Mouse (Mus musculus) kidney, adult 2 months (tissue): Measurements from ENCODE around the gene Oaf. TPM values are rescaled to one million over a fixed set of nuclear protein-coding genes. Genes with fewer than 3 reads are reported as not detected.
A peak's percentile ranks its signal among the peaks of the same experiment; 100 is the strongest.

ENCODE experiments used
- DNase-seq: peaks from one replicate; pipeline ENCODE4 v3.0.0; 2021
- H3K27ac ChIP-seq: fragments of 200-500 bp; 2 replicates; pipeline ENCODE4 v1.5.1; 2012; ENCODE audit warnings: low read depth, low read length, control low read depth, inconsistent platforms; ENCODE audit not compliant: insufficient read depth
- H3K27me3 ChIP-seq: fragments of 200-500 bp; replicated peaks from 2 replicates; pipeline ENCODE4 v1.6.1; 2012; ENCODE audit warnings: mild to moderate bottlenecking, moderate library complexity, low read length, inconsistent platforms; ENCODE audit not compliant: control insufficient read depth, insufficient read depth
- H3K36me3 ChIP-seq: fragments of 200-500 bp; 2 replicates; pipeline ENCODE4 v1.6.1; 2012; ENCODE audit warnings: mild to moderate bottlenecking, moderate library complexity, low read length, inconsistent platforms; ENCODE audit not compliant: control insufficient read depth, insufficient read depth
- H3K4me1 ChIP-seq: fragments of 200-500 bp; 2 replicates; pipeline ENCODE4 v1.6.1; 2011; ENCODE audit warnings: low read length; ENCODE audit not compliant: control insufficient read depth, insufficient read depth
- H3K4me3 ChIP-seq: fragments of 200-500 bp; 2 replicates; pipeline ENCODE4 v1.5.1; 2011; ENCODE audit warnings: mild to moderate bottlenecking, low read depth, low read length, control low read depth; ENCODE audit not compliant: insufficient read depth
- CTCF ChIP-seq: fragments of 200-500 bp; conservative IDR thresholded peaks from 2 replicates; pipeline ENCODE4 v1.5.1; 2011; ENCODE audit warnings: low read depth, mild to moderate bottlenecking, control low read depth, low read length, moderate library complexity, mixed read lengths; ENCODE audit not compliant: insufficient read depth, insufficient read length
- POLR2A ChIP-seq: fragments of 200-500 bp; IDR thresholded peaks from one replicate; pipeline ENCODE4 v1.6.1; 2011; ENCODE audit warnings: low read depth, low read length, control low read depth
- WGBS: fragments of 180-500 bp; shearing (Covaris S2); methylation state at CpG from one replicate; pipeline ENCODE4 v1.1.7; 2018; 5-methylcytosine and 5-hydroxymethylcytosine counted together
- polyA plus RNA-seq: library from polyadenylated mRNA; depleted of rRNA; stranded (reverse); fragments of >200 nt; gene quantifications from 2 replicates; pipeline ENCODE4 v1.2.3, GENCODE M21; 2012; rRNA removed

Oaf gene
- 60.8 and 61.1 TPM in 2 replicates for polyA plus RNA-seq

DNA sequence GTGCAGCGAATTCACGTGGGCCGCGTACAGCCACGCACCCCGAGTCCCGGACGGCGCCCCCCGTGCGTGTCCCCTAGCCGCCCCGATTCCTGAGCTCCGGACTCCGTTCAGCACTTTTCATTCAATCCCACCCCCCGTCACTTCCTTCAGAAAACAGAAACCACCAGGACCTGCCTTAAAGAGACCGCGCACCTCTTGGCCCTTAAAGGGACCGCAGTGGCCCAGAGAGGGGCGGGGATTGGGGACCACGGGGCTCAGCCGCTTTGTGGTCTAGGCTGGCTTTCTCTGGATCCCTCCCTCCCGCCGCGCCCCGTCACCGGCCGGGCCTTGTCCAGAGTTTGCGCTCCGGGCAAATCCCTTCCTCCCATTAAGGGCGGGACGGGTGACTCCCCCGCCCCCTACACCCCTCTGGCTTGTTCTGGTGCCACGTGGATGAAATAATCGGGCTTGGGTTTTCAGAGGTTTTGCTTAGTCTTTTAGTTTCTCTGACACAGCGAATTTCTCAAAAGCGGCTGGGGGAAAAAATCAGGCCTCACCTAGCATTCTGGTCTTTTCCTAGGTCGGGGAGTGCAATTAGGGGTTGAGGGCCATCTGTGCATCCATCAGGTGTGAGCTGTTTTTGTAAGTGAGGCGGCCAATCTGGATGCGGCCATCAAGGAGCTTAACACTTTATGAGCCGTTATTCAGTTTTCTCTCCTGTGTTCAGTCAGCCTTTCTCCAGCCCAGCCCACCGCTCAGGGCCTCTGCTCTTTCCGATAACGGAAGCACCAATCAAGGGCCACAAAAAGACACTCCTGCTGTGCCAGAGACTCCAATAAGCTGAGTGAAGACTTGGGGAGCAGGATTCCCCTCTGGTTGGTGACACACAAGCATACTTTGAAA is at the start of gene Oaf:
Gene Oaf (minus strand): TSS at position 200 of the 882 bp plus-strand sequence.
- Histone ChIP-seq H3K4me3 (peak within 1 kb of the TSS; percentile 94), H3K4me1 (peaks cover 32% of the 10 kb centered on the region), H3K27ac (peak within 1 kb of the TSS; percentile 75), H3K27me3 (no peaks in the 10 kb centered on the region), H3K36me3 (no peaks in the 10 kb centered on the region)
- no peak for TF ChIP-seq CTCF
- TF ChIP-seq POLR2A: peak; percentile 31
- 6% methylated on average over 43 of the region's 44 CpGs for WGBS
- peak; percentile 95 for DNase-seq

DNA sequence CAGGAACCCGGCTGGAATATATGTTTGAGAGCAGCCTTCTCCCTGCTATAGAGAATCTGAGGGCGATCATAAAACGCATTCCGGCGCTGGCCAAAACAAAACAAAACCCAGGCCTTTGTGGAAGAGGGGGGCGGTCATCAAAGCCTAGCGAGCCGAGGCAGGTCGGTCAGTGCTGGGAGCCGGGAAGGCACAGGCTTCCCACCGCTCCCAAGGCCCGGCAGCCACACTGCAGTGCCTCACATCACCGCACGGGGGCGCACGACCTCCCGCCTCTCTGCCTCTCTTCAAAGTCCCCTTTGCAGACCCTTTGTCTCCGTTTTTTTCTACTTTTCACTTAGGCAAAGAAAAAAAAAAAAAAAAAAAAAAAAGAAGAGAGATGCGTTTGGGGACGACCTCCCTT is 47.2 kb upstream of the Oaf start:
- 10% methylated on average over 20 of the region's 20 CpGs for WGBS
- Histone ChIP-seq H3K4me1 (no peaks in the 10 kb centered on the region), H3K27me3 (no peaks in the 10 kb centered on the region), H3K36me3 (no peaks in the 10 kb centered on the region), H3K4me3 (no peak overlapping the region), H3K27ac (no peak overlapping the region)
- peak; percentile 77 for TF ChIP-seq CTCF
- TF ChIP-seq POLR2A: no peak
- DNase-seq: peak; percentile 53

DNA sequence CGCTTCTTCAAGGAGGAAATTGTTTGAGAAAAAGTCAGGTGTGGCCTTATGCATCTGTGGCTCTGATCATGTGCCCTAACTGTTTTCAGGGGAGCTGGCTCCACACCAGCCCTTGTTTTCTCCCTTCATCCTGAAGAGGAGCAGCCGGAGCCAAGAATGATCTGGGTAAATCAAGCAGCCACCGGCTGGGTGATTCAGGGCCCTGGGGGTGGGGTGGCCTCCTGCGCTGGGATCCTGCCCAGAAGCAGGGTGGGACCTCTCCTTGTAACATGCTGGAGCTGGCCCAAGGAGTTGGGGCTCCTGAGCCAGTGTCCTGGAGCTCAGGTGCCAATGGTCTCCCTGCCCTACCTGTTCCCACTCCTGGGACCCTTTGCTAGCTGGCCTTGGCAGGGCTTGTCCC is 45.6 kb upstream of the Oaf start:
- 78% methylated on average over 4 of the region's 4 CpGs for WGBS
- no peak for DNase-seq
- no peak for TF ChIP-seq CTCF
- no peak for TF ChIP-seq POLR2A

DNA sequence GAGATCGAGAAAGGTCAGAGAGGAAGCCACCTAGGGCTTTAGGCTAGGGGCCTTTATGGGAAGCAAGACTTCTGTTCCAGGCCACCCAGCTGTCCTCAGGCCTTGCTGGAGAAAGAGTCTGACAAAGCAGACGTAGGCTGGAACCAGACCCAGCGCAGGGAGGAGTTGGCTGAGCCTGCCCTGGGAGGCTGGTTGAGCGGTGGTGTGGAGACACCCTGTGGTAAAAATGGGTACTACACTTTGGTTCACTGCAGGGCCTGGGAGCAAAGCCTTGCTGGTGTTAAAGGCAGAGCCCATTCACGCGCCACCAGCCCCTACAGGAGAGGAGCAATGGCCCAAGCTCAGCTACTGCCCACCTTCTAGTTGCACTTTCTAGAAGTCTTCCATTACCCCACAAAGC is 44.6 kb upstream of the Oaf start:
- WGBS: 11% methylated on average over 6 of the region's 6 CpGs
- TF ChIP-seq POLR2A: no peak
- peak; percentile 97 for TF ChIP-seq CTCF
- Histone ChIP-seq H3K27ac (no peak overlapping the region), H3K27me3 (no peaks in the 10 kb centered on the region), H3K4me1 (no peaks in the 10 kb centered on the region), H3K36me3 (no peaks in the 10 kb centered on the region), H3K4me3 (no peak overlapping the region)
- DNase-seq: peak; percentile 82

More for the DNA sequence above, 45.6 kb upstream of the Oaf start:
- Histone ChIP-seq H3K27ac (no peak overlapping the region), H3K4me3 (no peak overlapping the region), H3K27me3 (no peaks in the 10 kb centered on the region), H3K4me1 (no peaks in the 10 kb centered on the region), H3K36me3 (no peaks in the 10 kb centered on the region)

DNA sequence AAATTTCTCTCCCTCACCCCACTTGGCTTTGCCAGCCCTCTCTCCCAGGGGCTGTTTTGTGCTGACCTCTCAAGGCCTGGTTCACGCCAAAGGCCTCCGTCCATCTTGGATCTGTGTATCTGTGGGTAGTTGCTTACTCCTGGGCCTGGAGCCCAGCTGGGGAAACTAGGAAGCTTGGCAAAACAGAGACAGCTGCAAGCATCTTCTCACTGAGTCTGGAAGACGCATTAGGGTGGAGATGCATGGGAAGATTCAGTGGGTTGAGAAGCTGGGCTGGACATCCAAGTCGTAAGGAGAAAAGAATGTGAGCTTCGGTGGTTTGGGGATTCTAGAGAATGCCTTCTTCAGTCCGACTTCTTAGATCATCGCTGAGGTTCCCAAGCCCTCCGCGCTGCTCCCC is 34.0 kb upstream of the Oaf start:
- no peaks in the 10 kb centered on the region for H3K27me3 ChIP-seq
- 88% methylated on average over 9 of the region's 9 CpGs for WGBS
- no peak for DNase-seq
- H3K4me1 ChIP-seq: no peaks in the 10 kb centered on the region; the same call in 1 of the 2 replicates
- H3K4me3 ChIP-seq: no peak overlapping the region
- H3K36me3 ChIP-seq: no peaks in the 10 kb centered on the region
- TF ChIP-seq POLR2A: no peak
- no peak for TF ChIP-seq CTCF
- H3K27ac ChIP-seq: no peak overlapping the region

DNA sequence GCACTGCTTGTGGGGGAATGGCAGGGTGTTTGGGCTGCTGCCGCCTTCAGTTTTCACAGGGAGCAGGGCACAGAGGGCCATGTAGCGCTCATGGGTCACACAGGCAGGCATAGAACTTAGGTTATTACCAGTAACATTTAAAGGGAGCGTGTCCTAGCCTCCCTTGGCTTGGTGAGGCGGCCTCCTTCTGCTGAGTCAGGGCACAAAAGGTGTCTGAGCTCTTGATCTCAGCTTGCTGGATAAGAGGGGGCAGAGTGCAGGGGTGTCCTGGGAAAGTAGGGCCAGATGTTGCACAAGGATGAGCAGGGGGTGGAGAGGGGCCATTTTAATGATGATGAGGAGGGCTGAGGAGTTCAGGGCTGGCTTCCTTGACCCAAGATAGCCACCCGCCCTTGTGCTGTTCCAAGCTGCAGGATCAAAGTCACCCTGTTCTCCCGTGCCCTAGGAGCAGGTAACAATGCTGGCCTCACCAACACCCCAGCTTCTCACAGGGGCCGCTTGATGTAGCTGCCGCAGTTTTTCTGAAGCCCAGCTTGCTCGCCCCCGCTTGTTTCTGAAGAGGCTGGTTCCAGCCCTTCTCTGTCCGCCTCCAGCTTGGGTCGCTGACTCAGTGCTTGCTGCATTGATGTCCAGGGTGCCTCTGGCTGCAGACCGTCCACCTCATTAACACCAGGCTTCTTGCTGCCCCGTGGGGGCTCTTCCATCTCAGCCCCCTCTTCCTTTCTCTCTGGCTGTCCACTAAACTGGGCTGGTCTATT is 32.2 kb upstream of the Oaf start:
- Histone ChIP-seq H3K4me1 (no peaks in the 10 kb centered on the region; the same call in 1 of the 2 replicates), H3K27me3 (no peaks in the 10 kb centered on the region), H3K27ac (no peak overlapping the region), H3K36me3 (no peaks in the 10 kb centered on the region), H3K4me3 (no peak overlapping the region)
- DNase-seq: peak; percentile 36
- TF ChIP-seq POLR2A (no peak), CTCF (no peak)
- 77% methylated on average over 14 of the region's 14 CpGs for WGBS
